8 mouse cellular contexts compared by ENCODE assay signal in the genomic region with DNA sequence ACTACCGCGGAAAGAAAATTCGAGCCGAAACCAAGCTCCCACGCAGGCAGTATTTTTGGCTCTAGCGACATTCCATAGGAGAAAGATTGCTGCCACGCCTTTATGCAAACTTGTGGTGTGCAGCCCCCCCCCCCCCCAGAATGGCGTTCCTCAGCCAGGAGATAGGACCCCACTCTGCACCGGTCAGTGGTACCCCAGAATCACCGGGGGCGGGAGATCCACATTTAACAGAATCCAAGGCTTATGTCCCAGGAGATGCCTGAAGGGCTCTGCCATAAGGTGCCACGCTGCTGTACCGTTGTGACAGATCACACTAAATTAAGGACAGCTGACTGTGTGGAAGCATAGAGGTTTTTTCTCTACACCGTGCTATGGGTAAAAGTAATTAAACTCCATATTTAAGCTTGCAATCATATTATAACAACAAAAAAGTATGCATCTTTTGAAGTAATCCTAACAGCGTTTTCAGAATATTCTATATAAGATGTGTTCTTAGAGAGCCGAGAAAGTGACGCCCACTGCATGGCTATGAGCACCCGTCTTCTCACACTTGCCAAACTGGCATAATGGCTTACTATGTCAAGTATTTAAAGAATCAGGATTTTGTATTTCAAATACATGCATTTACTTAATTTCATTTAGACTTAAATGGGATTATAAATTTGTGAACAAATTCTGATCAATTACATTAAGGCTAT.
DNase-seq lines count a peak whose midpoint lies in the region; ATAC-seq and TF ChIP-seq lines count a peak whose summit lies in the region.

No protein-coding gene starts in this region.

- TF ChIP-seq POLR2A in small intestine, adult 2 months (IDR thresholded peaks at IDR 0.05; ENCODE audit: low read depth, low read length) = no peak

- peak; percentile 52; the same call in 1 of the 2 replicates for ATAC-seq in cerebellum, adult (ENCODE audit: insufficient number of reproducible peaks, low FRiP score, low TSS enrichment)
- ATAC-seq in limb, embryonic 11.5 days (ENCODE audit: insufficient number of reproducible peaks, low FRiP score, low TSS enrichment, low read depth) = 0 out of 2 replicates have a peak, but pooled peaks have one; percentile 51

- H3K4me3 ChIP-seq in limb, embryonic 11.5 days (ENCODE audit: low read depth, low read length) = peak overlapping the region; percentile 45
- peak overlapping the region; percentile 53 for H3K4me3 ChIP-seq in small intestine, adult 2 months (ENCODE audit: low read depth, low read length)

- H3K9me3 ChIP-seq in limb, embryonic 11.5 days (ENCODE audit: control insufficient read depth, low read length) = no peaks in the 10 kb centered on the region

- TF ChIP-seq CTCF in small intestine, adult 2 months (IDR thresholded peaks at IDR 0.05; ENCODE audit: extremely low read depth, insufficient read length, insufficient replicate concordance, low read depth, low read length) = no peak

- H3K9ac ChIP-seq in limb, embryonic 11.5 days (ENCODE audit: low read length) = peak overlapping the region; percentile 65

- no peak for DNase-seq in cerebellum, postnatal 4 days (ENCODE audit: low spot score in 2 of 2)
- peak; percentile 5 to 14 for DNase-seq in right cerebral cortex, postnatal 36 days (ENCODE audit: low spot score in 2 of 2)
- no peak for DNase-seq in right cerebral cortex, adult 18-20 months
- peak; percentile 46 for DNase-seq in limb, embryonic 11.5 days (ENCODE audit: low spot score)
- DNase-seq in left cerebral cortex, adult 9 months (ENCODE audit: low spot score in 2 of 2) = no peak
- no peak for DNase-seq in layer of hippocampus, postnatal 14 days (ENCODE audit: low spot score in 2 of 2)

- 4% methylated on average over 18 of the region's 18 CpGs for WGBS in limb, embryonic 11.5 days
- WGBS in small intestine, adult 2 months = 12% methylated on average over 18 of the region's 18 CpGs

- no peaks in the 10 kb centered on the region for H3K36me3 ChIP-seq in limb, embryonic 11.5 days (ENCODE audit: control insufficient read depth, insufficient read depth, low read length)
- no peaks in the 10 kb centered on the region for H3K36me3 ChIP-seq in small intestine, adult 2 months (ENCODE audit: control insufficient read depth, insufficient read depth, low read length)

- peaks cover 14% of the 10 kb centered on the region for H3K4me1 ChIP-seq in limb, embryonic 11.5 days (ENCODE audit: control insufficient read depth, insufficient read depth, low read length)
- H3K4me1 ChIP-seq in small intestine, adult 2 months (ENCODE audit: control insufficient read depth, insufficient read depth, insufficient read length, low read length) = no peaks in the 10 kb centered on the region

- no peaks in the 10 kb centered on the region for H3K27me3 ChIP-seq in limb, embryonic 11.5 days (ENCODE audit: control insufficient read depth, insufficient read depth, low read length)
- H3K27me3 ChIP-seq in small intestine, adult 2 months (ENCODE audit: control insufficient read depth, insufficient read depth, low read length) = no peaks in the 10 kb centered on the region

- H3K27ac ChIP-seq in limb, embryonic 11.5 days (replicated peaks; ENCODE audit: low read depth, low read length) = peak overlapping the region; percentile 45; the same call in 1 of the 2 replicates
- no peak overlapping the region for H3K27ac ChIP-seq in small intestine, adult 2 months (ENCODE audit: insufficient read depth, low read depth, low read length)

- H3K4me2 ChIP-seq in limb, embryonic 11.5 days (ENCODE audit: low read depth, severe bottlenecking) = peak overlapping the region; percentile 82

Comparison
In these comparisons a context has a peak if more than half of its experiments do, and no peak if none do; other contexts are left out.
1. DNase-seq: peak in right cerebral cortex, postnatal 36 days (2 of 2) and limb, embryonic 11.5 days (single experiment); none in cerebellum, postnatal 4 days (0 of 2), right cerebral cortex, adult 18-20 months (single experiment), left cerebral cortex, adult 9 months (0 of 2) and layer of hippocampus, postnatal 14 days (0 of 2).